Mouse (Mus musculus): ENCODE measurements at regions not wholly inside any gene's neighbourhood (a gene's known extent, or its start where the extent isn't known, plus 50 kb on each side); places are given as distances from the start of the nearest gene placed in this dataset.
A peak's percentile ranks its signal among the peaks of the same experiment; 100 is the strongest.

GRCm38 (mm10) chr19:36681056-36681455 lies 55.4 kb downstream of the Ppp1r3c start:
- no peaks in the 10 kb centered on the region for H3K36me3 ChIP-seq (replicated peaks)
- 96% methylated on average over 4 of the region's 4 CpGs for WGBS
- no peak overlapping the region for H3K27ac ChIP-seq (replicated peaks)
- no peaks in the 10 kb centered on the region for H3K9me3 ChIP-seq
- peaks cover 19% of the 10 kb centered on the region for H3K4me1 ChIP-seq
- no peak for DNase-seq (ENCODE audit: low spot score)
- no peaks in the 10 kb centered on the region for H3K27me3 ChIP-seq (replicated peaks; ENCODE audit: low read depth, poor library complexity, severe bottlenecking)
- no peak overlapping the region for H3K4me3 ChIP-seq

- H3K27ac ChIP-seq (replicated peaks): no peak overlapping the region
- no peaks in the 10 kb centered on the region for H3K9me3 ChIP-seq
- WGBS: 85% methylated on average over 2 of the region's 2 CpGs
- no peak for DNase-seq (ENCODE audit: low spot score)
- H3K4me3 ChIP-seq: no peak overlapping the region
- H3K27me3 ChIP-seq (replicated peaks; ENCODE audit: low read depth, poor library complexity, severe bottlenecking): no peaks in the 10 kb centered on the region
- H3K4me1 ChIP-seq: peaks cover 19% of the 10 kb centered on the region
- no peaks in the 10 kb centered on the region for H3K36me3 ChIP-seq (replicated peaks)
Measured at GRCm38 (mm10) chr19:36680322-36680721, 56.1 kb downstream of the Ppp1r3c start.

GRCm38 (mm10) chr19:36679028-36679820 lies 57.2 kb downstream of the Ppp1r3c start:
- Histone ChIP-seq H3K4me3 (no peak overlapping the region), H3K27me3 (replicated peaks; ENCODE audit: low read depth, poor library complexity, severe bottlenecking) (no peaks in the 10 kb centered on the region), H3K4me1 (peaks cover 19% of the 10 kb centered on the region), H3K27ac (replicated peaks) (peak overlapping the region; percentile 70), H3K9me3 (no peaks in the 10 kb centered on the region), H3K36me3 (replicated peaks) (no peaks in the 10 kb centered on the region)
- DNase-seq (ENCODE audit: low spot score): peak; percentile 38
- WGBS: 18% methylated on average over 4 of the region's 4 CpGs

GRCm38 (mm10) chr19:36678382-36679027 lies 57.9 kb downstream of the Ppp1r3c start:
- peak; percentile 5 for DNase-seq (ENCODE audit: low spot score)
- H3K27me3 ChIP-seq (replicated peaks; ENCODE audit: low read depth, poor library complexity, severe bottlenecking): no peaks in the 10 kb centered on the region
- H3K27ac ChIP-seq (replicated peaks): no peak overlapping the region; the same call in 1 of the 2 replicates
- WGBS: 82% methylated on average over 7 of the region's 7 CpGs
- no peak overlapping the region for H3K4me3 ChIP-seq
- H3K4me1 ChIP-seq: peaks cover 19% of the 10 kb centered on the region
- no peaks in the 10 kb centered on the region for H3K36me3 ChIP-seq (replicated peaks)
- H3K9me3 ChIP-seq: no peaks in the 10 kb centered on the region

- H3K27ac ChIP-seq (replicated peaks): no peak overlapping the region; the same call in 1 of the 2 replicates
- H3K36me3 ChIP-seq (replicated peaks): no peaks in the 10 kb centered on the region
- H3K27me3 ChIP-seq (replicated peaks; ENCODE audit: low read depth, poor library complexity, severe bottlenecking): no peaks in the 10 kb centered on the region
- H3K4me3 ChIP-seq: no peak overlapping the region
- 82% methylated on average over 18 of the region's 18 CpGs for WGBS
- no peaks in the 10 kb centered on the region for H3K9me3 ChIP-seq
- DNase-seq (ENCODE audit: low spot score): peak; percentile 7
- H3K4me1 ChIP-seq: peaks cover 19% of the 10 kb centered on the region
Measured at GRCm38 (mm10) chr19:36677101-36678081, 59.1 kb downstream of the Ppp1r3c start.

- Histone ChIP-seq H3K27me3 (replicated peaks; ENCODE audit: low read depth, poor library complexity, severe bottlenecking) (no peaks in the 10 kb centered on the region), H3K27ac (replicated peaks) (no peak overlapping the region), H3K9me3 (no peaks in the 10 kb centered on the region), H3K36me3 (replicated peaks) (no peaks in the 10 kb centered on the region), H3K4me3 (no peak overlapping the region), H3K4me1 (peaks cover 31% of the 10 kb centered on the region)
- WGBS: 63% methylated on average over 4 of the region's 4 CpGs
- peak; percentile 6 for DNase-seq (ENCODE audit: low spot score)
Measured at GRCm38 (mm10) chr19:36674946-36675345, 61.5 kb downstream of the Ppp1r3c start.

- peaks cover 22% of the 10 kb centered on the region; the same call in 1 of the 2 replicates for H3K4me1 ChIP-seq
- 0 out of 2 replicates have a peak overlapping the region, but pooled peaks have one; percentile 1 for H3K27ac ChIP-seq (replicated peaks)
- no peaks in the 10 kb centered on the region for H3K36me3 ChIP-seq (replicated peaks)
- no peaks in the 10 kb centered on the region for H3K9me3 ChIP-seq
- 58% methylated on average over 7 of the region's 7 CpGs for WGBS
- no peak overlapping the region for H3K4me3 ChIP-seq
- DNase-seq (ENCODE audit: low spot score): peak; percentile 7
- H3K27me3 ChIP-seq (replicated peaks; ENCODE audit: low read depth, poor library complexity, severe bottlenecking): no peaks in the 10 kb centered on the region
Measured at GRCm38 (mm10) chr19:36670813-36671212, 65.6 kb downstream of the Ppp1r3c start.
